Mouse (Mus musculus): ENCODE data around the gene Zcchc4. TPM values are rescaled to one million over a fixed set of nuclear protein-coding genes. Genes with fewer than 3 reads are reported as not detected.

Zcchc4 gene
- polyA plus RNA-seq, 1 experiment: 15.2 TPM

- Histone ChIP-seq H3K4me3 (replicated peaks; ENCODE audit: insufficient read depth, low read depth, low read length) (no peak overlapping the region), H3K4me1 (ENCODE audit: control insufficient read depth, insufficient read depth, low read length) (no peaks in the 10 kb centered on the region), H3K27ac (ENCODE audit: insufficient read depth, low read length) (no peak overlapping the region), H3K27me3 (ENCODE audit: control insufficient read depth, insufficient read depth, low read length) (no peaks in the 10 kb centered on the region)
- no peak for DNase-seq
- 71% methylated on average over 4 of the region's 4 CpGs for WGBS
- no peak for TF ChIP-seq POLR2A (IDR thresholded peaks at IDR 0.05; ENCODE audit: borderline replicate concordance, insufficient read depth, low read length)
- no peak for TF ChIP-seq CTCF (IDR thresholded peaks at IDR 0.05; ENCODE audit: borderline replicate concordance, insufficient read depth, low read depth, low read length)
Measured at GRCm38 (mm10) chr5:52805801-52806200, 30.6 kb downstream of the Zcchc4 start.

- Histone ChIP-seq H3K4me1 (ENCODE audit: control insufficient read depth, insufficient read depth, low read length) (no peaks in the 10 kb centered on the region), H3K27me3 (ENCODE audit: control insufficient read depth, insufficient read depth, low read length) (no peaks in the 10 kb centered on the region), H3K27ac (ENCODE audit: insufficient read depth, low read length) (no peak overlapping the region), H3K4me3 (replicated peaks; ENCODE audit: insufficient read depth, low read depth, low read length) (no peak overlapping the region)
- WGBS: 79% methylated on average over 8 of the region's 8 CpGs
- TF ChIP-seq CTCF (IDR thresholded peaks at IDR 0.05; ENCODE audit: borderline replicate concordance, insufficient read depth, low read depth, low read length) (no peak), POLR2A (IDR thresholded peaks at IDR 0.05; ENCODE audit: borderline replicate concordance, insufficient read depth, low read length) (no peak)
- no peak for DNase-seq
Measured at GRCm38 (mm10) chr5:52806349-52806748, 31.1 kb downstream of the Zcchc4 start.

GRCm38 (mm10) chr5:52807030-52807429, 31.8 kb downstream of the Zcchc4 start:
- H3K4me3 ChIP-seq (replicated peaks; ENCODE audit: insufficient read depth, low read depth, low read length): no peak overlapping the region
- TF ChIP-seq POLR2A (IDR thresholded peaks at IDR 0.05; ENCODE audit: borderline replicate concordance, insufficient read depth, low read length) (no peak), CTCF (IDR thresholded peaks at IDR 0.05; ENCODE audit: borderline replicate concordance, insufficient read depth, low read depth, low read length) (no peak)
- no peaks in the 10 kb centered on the region for H3K4me1 ChIP-seq (ENCODE audit: control insufficient read depth, insufficient read depth, low read length)
- H3K27ac ChIP-seq (ENCODE audit: insufficient read depth, low read length): no peak overlapping the region
- WGBS: 95% methylated on average over 7 of the region's 7 CpGs
- no peaks in the 10 kb centered on the region for H3K27me3 ChIP-seq (ENCODE audit: control insufficient read depth, insufficient read depth, low read length)
- DNase-seq: no peak

- no peak overlapping the region for H3K27ac ChIP-seq (ENCODE audit: insufficient read depth, low read length)
- no peaks in the 10 kb centered on the region for H3K4me1 ChIP-seq (ENCODE audit: control insufficient read depth, insufficient read depth, low read length)
- H3K4me3 ChIP-seq (replicated peaks; ENCODE audit: insufficient read depth, low read depth, low read length): no peak overlapping the region
- H3K27me3 ChIP-seq (ENCODE audit: control insufficient read depth, insufficient read depth, low read length): no peaks in the 10 kb centered on the region
- WGBS: 94% methylated on average over 6 of the region's 6 CpGs
- DNase-seq: no peak
- TF ChIP-seq POLR2A (IDR thresholded peaks at IDR 0.05; ENCODE audit: borderline replicate concordance, insufficient read depth, low read length) (no peak), CTCF (IDR thresholded peaks at IDR 0.05; ENCODE audit: borderline replicate concordance, insufficient read depth, low read depth, low read length) (no peak)
Measured at GRCm38 (mm10) chr5:52810446-52810845, 35.2 kb downstream of the Zcchc4 start.

GRCm38 (mm10) chr5:52811056-52811455, 35.8 kb downstream of the Zcchc4 start:
- H3K27me3 ChIP-seq (ENCODE audit: control insufficient read depth, insufficient read depth, low read length): no peaks in the 10 kb centered on the region
- no peak overlapping the region for H3K27ac ChIP-seq (ENCODE audit: insufficient read depth, low read length)
- no peak for DNase-seq
- H3K4me1 ChIP-seq (ENCODE audit: control insufficient read depth, insufficient read depth, low read length): no peaks in the 10 kb centered on the region
- 96% methylated on average over 14 of the region's 14 CpGs for WGBS
- no peak overlapping the region for H3K4me3 ChIP-seq (replicated peaks; ENCODE audit: insufficient read depth, low read depth, low read length)
- TF ChIP-seq CTCF (IDR thresholded peaks at IDR 0.05; ENCODE audit: borderline replicate concordance, insufficient read depth, low read depth, low read length) (no peak), POLR2A (IDR thresholded peaks at IDR 0.05; ENCODE audit: borderline replicate concordance, insufficient read depth, low read length) (no peak)

GRCm38 (mm10) chr5:52812456-52812855, 37.2 kb downstream of the Zcchc4 start:
- H3K4me3 ChIP-seq (replicated peaks; ENCODE audit: insufficient read depth, low read depth, low read length): no peak overlapping the region
- DNase-seq: no peak
- no peaks in the 10 kb centered on the region for H3K27me3 ChIP-seq (ENCODE audit: control insufficient read depth, insufficient read depth, low read length)
- no peak overlapping the region for H3K27ac ChIP-seq (ENCODE audit: insufficient read depth, low read length)
- no peak for TF ChIP-seq POLR2A (IDR thresholded peaks at IDR 0.05; ENCODE audit: borderline replicate concordance, insufficient read depth, low read length)
- TF ChIP-seq CTCF (IDR thresholded peaks at IDR 0.05; ENCODE audit: borderline replicate concordance, insufficient read depth, low read depth, low read length): no peak
- 90% methylated on average over 10 of the region's 10 CpGs for WGBS
- H3K4me1 ChIP-seq (ENCODE audit: control insufficient read depth, insufficient read depth, low read length): no peaks in the 10 kb centered on the region

GRCm38 (mm10) chr5:52813312-52813711, 38.1 kb downstream of the Zcchc4 start:
- Histone ChIP-seq H3K27me3 (ENCODE audit: control insufficient read depth, insufficient read depth, low read length) (no peaks in the 10 kb centered on the region), H3K27ac (ENCODE audit: insufficient read depth, low read length) (no peak overlapping the region), H3K4me1 (ENCODE audit: control insufficient read depth, insufficient read depth, low read length) (no peaks in the 10 kb centered on the region), H3K4me3 (replicated peaks; ENCODE audit: insufficient read depth, low read depth, low read length) (no peak overlapping the region)
- no peak for DNase-seq
- WGBS: 93% methylated on average over 7 of the region's 7 CpGs
- TF ChIP-seq CTCF (IDR thresholded peaks at IDR 0.05; ENCODE audit: borderline replicate concordance, insufficient read depth, low read depth, low read length) (no peak), POLR2A (IDR thresholded peaks at IDR 0.05; ENCODE audit: borderline replicate concordance, insufficient read depth, low read length) (no peak)

- TF ChIP-seq POLR2A (IDR thresholded peaks at IDR 0.05; ENCODE audit: borderline replicate concordance, insufficient read depth, low read length): no peak
- TF ChIP-seq CTCF (IDR thresholded peaks at IDR 0.05; ENCODE audit: borderline replicate concordance, insufficient read depth, low read depth, low read length): no peak
- Histone ChIP-seq H3K4me1 (ENCODE audit: control insufficient read depth, insufficient read depth, low read length) (no peaks in the 10 kb centered on the region), H3K27me3 (ENCODE audit: control insufficient read depth, insufficient read depth, low read length) (no peaks in the 10 kb centered on the region), H3K4me3 (replicated peaks; ENCODE audit: insufficient read depth, low read depth, low read length) (no peak overlapping the region), H3K27ac (ENCODE audit: insufficient read depth, low read length) (no peak overlapping the region)
- 44% methylated on average over 7 of the region's 7 CpGs for WGBS
- DNase-seq: no peak
Measured at GRCm38 (mm10) chr5:52818676-52819075, 43.5 kb downstream of the Zcchc4 start.

Data from cerebellum, adult 2 months (tissue).